Mouse (Mus musculus) frontal cortex, adult (tissue): Measurements from ENCODE around the gene 1700020N15Rik.
"Not testable (repeated sequence)": the region's sequence is repeated elsewhere in the genome, so short reads cannot be mapped to it uniquely, and the experiment has no call there.

Experiments used
- ATAC-seq: cut with Nextera tagmentation; 2 replicates; pipeline ENCODE4 v1.9.2; 2017; ENCODE audit warnings: mild to moderate bottlenecking, moderate library complexity, mixed read lengths; ENCODE audit not compliant: low TSS enrichment

1700020N15Rik gene

DNA sequence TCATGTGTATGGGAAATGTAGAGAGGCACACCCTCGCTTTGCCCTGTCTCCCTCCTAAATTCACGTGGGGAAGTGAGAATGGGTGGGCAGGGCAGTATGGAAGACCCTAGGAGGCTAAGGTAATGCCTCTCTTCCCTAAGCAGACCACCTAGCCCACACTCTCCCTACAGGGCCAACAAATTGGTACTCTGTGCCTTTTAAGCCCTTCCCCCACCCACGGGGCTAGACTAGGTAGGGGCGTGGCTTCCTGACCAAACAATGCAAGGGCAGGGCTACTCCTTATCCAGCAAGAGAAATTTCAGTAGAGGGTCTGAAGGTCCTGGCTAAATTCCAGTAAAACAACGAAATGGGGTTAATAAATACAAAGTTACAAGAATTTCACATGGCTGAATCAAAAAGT is at the start of gene 1700020N15Rik:
Gene 1700020N15Rik, plus strand, starts transcription at position 301 of the 400 bp plus-strand sequence.
- not testable (repeated sequence) for ATAC-seq

DNA sequence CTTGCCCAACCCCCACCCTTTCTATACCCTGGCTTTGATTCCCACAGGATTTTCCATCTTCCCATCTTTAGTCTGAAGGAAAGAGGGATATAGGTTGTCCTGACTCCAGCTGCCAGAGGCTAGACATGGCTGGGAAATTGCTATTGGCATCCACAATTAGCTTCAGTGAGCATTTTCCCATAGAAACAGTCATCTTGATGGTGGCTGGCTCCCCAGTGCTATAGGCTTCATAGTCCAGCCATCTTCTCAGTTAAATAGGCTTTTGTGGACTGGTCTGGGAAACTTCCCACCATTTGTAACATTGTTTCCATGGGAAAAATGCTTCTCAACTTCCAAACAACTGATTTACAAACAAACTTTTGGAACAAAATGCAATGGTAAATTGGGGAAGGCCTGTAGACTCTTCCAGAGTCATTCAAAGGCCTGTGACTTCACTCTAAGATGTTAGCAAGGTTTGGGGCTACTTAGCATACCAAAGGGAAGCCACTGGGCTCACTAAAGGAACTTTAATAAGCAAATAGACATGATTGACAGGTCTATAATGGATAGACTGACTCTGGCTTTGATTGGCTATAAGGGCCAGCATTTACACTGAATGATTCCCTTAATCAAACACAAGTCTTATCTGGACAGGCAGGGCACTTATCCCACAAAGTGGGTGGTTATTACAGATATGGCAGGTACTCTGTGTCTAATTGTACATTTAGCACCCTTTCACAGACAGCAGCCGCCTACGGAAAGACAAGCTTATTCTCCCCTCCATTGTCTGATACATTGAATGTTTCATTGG is 31.9 kb downstream of the 1700020N15Rik start:
- ATAC-seq: no peak
